Mouse (Mus musculus) lung, embryonic 16.5 days (tissue): ENCODE measurements around the gene Vwa3b. TPM values are rescaled to one million over a fixed set of nuclear protein-coding genes. Genes with fewer than 3 reads are reported as not detected.

ENCODE experiments used
- ATAC-seq: fragments of 200-750 bp; cut with Nextera tagmentation; 2 replicates; pipeline ENCODE4 v1.8.0; 2017; ENCODE audit warnings: low read depth, mild to moderate bottlenecking, moderate library complexity
- H3K27ac ChIP-seq: fragments of 300-500 bp; sonication (generic); 2 replicates; pipeline ENCODE4 v1.5.1; 2014; ENCODE audit warnings: mild to moderate bottlenecking, control low read depth, low read length
- H3K27me3 ChIP-seq: fragments of 300-500 bp; sonication (generic); 2 replicates; pipeline ENCODE4 v1.6.1; 2014; ENCODE audit warnings: low read depth, low read length, mixed read lengths; ENCODE audit not compliant: control insufficient read depth, insufficient read depth
- H3K36me3 ChIP-seq: fragments of 300-500 bp; sonication (generic); 2 replicates; pipeline ENCODE4 v1.6.1; 2014; ENCODE audit warnings: low read length; ENCODE audit not compliant: control insufficient read depth, insufficient read depth
- H3K4me1 ChIP-seq: fragments of 300-500 bp; sonication (generic); replicated peaks from 2 replicates; pipeline ENCODE4 v1.6.1; 2014; ENCODE audit warnings: low read length, mixed read lengths; ENCODE audit not compliant: control insufficient read depth, insufficient read depth
- H3K4me2 ChIP-seq: fragments of 300-500 bp; sonication (generic); 2 replicates; pipeline ENCODE4 v1.6.1; 2014; ENCODE audit warnings: low read depth, low read length, control low read depth
- H3K4me3 ChIP-seq: fragments of 300-500 bp; sonication (generic); 2 replicates; pipeline ENCODE4 v1.5.1; 2014; ENCODE audit warnings: mild to moderate bottlenecking, low read length, control low read depth
- H3K9ac ChIP-seq: fragments of 300-500 bp; sonication (generic); 2 replicates; pipeline ENCODE4 v1.6.1; 2014; ENCODE audit warnings: low read length, control low read depth
- H3K9me3 ChIP-seq: fragments of 300-500 bp; sonication (generic); 2 replicates; pipeline ENCODE4 v1.6.1; 2016; ENCODE audit warnings: low read length; ENCODE audit not compliant: control insufficient read depth
- WGBS: fragments of 180-500 bp; shearing (Covaris S2); extraction: QIAGEN DNeasy Blood & Tissue Kit; methylation state at CpG from one replicate; pipeline ENCODE4 v1.1.7; 2014; 5-methylcytosine and 5-hydroxymethylcytosine counted together
- polyA plus RNA-seq: library from polyadenylated mRNA; unstranded; fragments of >200 nt; fragmentation: Nextera tagmentation; extraction: Ambion mirVana; gene quantifications from 2 replicates; pipeline ENCODE4 v1.2.1, GENCODE M21; 2015

Gene Vwa3b
- polyA plus RNA-seq, 1 experiment from 2014 or later = 1.1 TPM

DNA sequence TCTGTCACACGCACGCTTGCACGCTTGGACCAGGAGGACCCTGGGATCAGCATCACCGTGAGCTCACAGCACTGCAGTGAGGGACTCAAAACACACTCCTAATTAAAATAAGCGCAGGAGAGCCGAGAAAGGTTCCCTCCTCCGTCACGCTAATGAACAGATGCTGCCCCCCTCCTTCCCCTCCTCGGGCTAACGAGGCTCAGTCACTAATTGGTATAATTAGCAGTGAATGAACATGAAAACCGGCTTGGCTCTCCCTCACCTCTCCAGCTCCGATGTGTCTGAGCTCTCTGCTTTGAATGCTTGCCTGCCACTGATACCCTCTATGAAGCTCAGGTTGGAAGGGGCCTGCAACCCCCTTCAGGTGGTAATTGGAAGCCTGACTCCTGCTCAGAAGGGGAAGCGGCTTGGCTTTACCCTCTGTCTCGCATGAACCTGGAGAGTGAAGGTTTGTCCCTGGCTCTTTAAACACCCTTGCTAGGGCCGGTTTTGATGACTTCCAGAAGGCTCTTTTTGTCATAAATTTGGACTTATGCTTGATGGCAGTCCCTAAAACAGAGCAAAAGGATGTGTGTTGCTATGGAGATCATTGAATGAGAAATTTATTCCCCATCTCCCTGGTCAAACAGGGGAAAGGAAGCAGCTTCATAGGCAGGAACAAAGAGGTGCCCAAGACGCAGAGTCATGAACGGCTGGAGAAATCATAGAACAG lies 71.1 kb downstream of the Vwa3b start:
- H3K9me3 ChIP-seq = no peaks in the 10 kb centered on the region
- H3K9ac ChIP-seq = no peak overlapping the region
- no peaks in the 10 kb centered on the region for H3K36me3 ChIP-seq
- H3K4me3 ChIP-seq = no peak overlapping the region
- no peak overlapping the region for H3K27ac ChIP-seq
- H3K4me2 ChIP-seq = no peak overlapping the region
- H3K4me1 ChIP-seq = no peaks in the 10 kb centered on the region
- no peak for ATAC-seq
- no peaks in the 10 kb centered on the region for H3K27me3 ChIP-seq
- 68% methylated on average over 17 of the region's 17 CpGs for WGBS

- 97% methylated on average over 4 of the region's 4 CpGs for WGBS
- Histone ChIP-seq H3K36me3 (no peaks in the 10 kb centered on the region), H3K9me3 (no peaks in the 10 kb centered on the region), H3K27ac (no peak overlapping the region), H3K27me3 (no peaks in the 10 kb centered on the region), H3K4me3 (no peak overlapping the region), H3K4me1 (no peaks in the 10 kb centered on the region), H3K9ac (no peak overlapping the region), H3K4me2 (no peak overlapping the region)
- ATAC-seq = no peak
These were observed 71.7 kb downstream of the Vwa3b start for GRCm38 (mm10) chr1:37098094-37098555.

GRCm38 (mm10) chr1:37100361-37100760 lies 74.0 kb downstream of the Vwa3b start:
- H3K9me3 ChIP-seq = no peaks in the 10 kb centered on the region
- H3K9ac ChIP-seq = no peak overlapping the region
- H3K4me1 ChIP-seq = no peaks in the 10 kb centered on the region
- no peaks in the 10 kb centered on the region for H3K36me3 ChIP-seq
- no peak overlapping the region for H3K27ac ChIP-seq
- ATAC-seq = no peak
- WGBS = 88% methylated on average over 6 of the region's 6 CpGs
- H3K4me3 ChIP-seq = no peak overlapping the region
- no peak overlapping the region for H3K4me2 ChIP-seq
- no peaks in the 10 kb centered on the region for H3K27me3 ChIP-seq

- no peak overlapping the region for H3K4me3 ChIP-seq
- H3K36me3 ChIP-seq = no peaks in the 10 kb centered on the region
- no peaks in the 10 kb centered on the region for H3K4me1 ChIP-seq
- H3K4me2 ChIP-seq = no peak overlapping the region
- no peaks in the 10 kb centered on the region for H3K9me3 ChIP-seq
- 81% methylated on average over 8 of the region's 8 CpGs for WGBS
- no peak overlapping the region for H3K9ac ChIP-seq
- no peak overlapping the region for H3K27ac ChIP-seq
- no peaks in the 10 kb centered on the region for H3K27me3 ChIP-seq
- ATAC-seq = no peak
These were observed 74.6 kb downstream of the Vwa3b start for GRCm38 (mm10) chr1:37101016-37101415.

DNA sequence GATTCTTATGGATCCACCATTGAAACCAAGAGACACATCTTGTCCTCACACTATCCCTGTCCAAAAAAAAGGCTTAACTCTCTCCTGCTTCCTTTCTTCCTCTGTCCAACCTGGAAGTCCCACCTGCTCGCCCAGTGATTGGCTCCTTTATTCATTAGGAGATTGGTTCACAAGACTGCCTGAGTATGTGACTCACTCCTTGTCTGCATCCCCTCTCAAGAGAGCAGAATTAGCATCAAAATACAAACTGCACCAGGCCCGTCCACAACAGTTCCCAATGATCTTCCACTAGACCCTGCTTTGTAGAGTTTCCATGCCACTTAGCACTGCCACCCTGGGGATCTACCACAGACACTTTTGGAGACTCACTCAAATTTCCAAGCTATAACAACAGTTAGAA lies 75.3 kb downstream of the Vwa3b start:
- no peak overlapping the region for H3K4me2 ChIP-seq
- no peak for ATAC-seq
- H3K4me3 ChIP-seq = no peak overlapping the region
- H3K36me3 ChIP-seq = no peaks in the 10 kb centered on the region
- H3K9ac ChIP-seq = no peak overlapping the region
- no peaks in the 10 kb centered on the region for H3K9me3 ChIP-seq
- no peak overlapping the region for H3K27ac ChIP-seq
- H3K4me1 ChIP-seq = no peaks in the 10 kb centered on the region
- WGBS = 51% methylated on average over 2 of the region's 2 CpGs
- no peaks in the 10 kb centered on the region for H3K27me3 ChIP-seq

DNA sequence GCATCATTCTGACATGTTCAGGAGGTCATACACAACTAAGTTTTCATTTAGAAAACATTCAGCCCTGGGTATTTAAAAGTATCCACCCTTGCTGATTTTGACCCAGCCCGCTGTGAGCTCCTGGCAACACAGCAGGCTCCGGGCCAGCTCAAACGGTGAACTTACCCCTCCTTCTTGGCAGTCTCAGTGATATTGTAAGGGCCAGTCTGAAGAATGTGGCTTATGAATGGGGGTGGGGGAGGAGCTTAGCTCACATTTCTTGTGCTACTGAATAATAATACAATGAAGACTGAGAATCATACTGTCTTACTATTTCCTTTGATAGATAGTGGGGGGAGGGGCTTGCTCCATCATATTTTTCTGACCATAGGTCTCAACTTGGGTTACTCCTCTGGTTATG lies 78.8 kb downstream of the Vwa3b start:
- no peak for ATAC-seq
- H3K4me3 ChIP-seq = no peak overlapping the region
- WGBS = 39% methylated on average over 3 of the region's 3 CpGs

DNA sequence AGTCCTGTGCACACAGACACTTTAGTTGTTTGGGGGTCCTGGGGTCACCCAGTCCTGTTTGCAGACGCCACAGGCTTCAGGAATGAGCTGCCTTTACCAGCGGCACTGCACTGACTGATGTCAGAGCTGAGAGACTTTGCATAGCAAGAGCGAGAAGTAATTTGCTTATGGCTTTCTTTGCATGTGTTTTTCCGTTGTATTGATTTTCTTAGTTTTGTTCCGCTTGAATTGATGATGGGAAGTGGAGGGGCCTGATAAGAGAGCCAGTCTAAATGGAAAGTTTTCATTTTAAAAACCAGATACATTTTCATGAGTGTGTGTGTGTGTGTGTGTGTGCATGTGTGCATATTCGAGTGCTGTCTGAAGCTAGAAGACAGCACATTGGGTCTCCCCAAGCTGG lies 87.4 kb downstream of the Vwa3b start:
- no peak overlapping the region for H3K9ac ChIP-seq
- WGBS = 65% methylated on average over 6 of the region's 6 CpGs
- H3K4me3 ChIP-seq = no peak overlapping the region
- no peak overlapping the region for H3K27ac ChIP-seq
- no peaks in the 10 kb centered on the region for H3K4me1 ChIP-seq
- no peaks in the 10 kb centered on the region for H3K36me3 ChIP-seq
- ATAC-seq = no peak
- H3K4me2 ChIP-seq = no peak overlapping the region
- no peaks in the 10 kb centered on the region for H3K27me3 ChIP-seq
- H3K9me3 ChIP-seq = no peaks in the 10 kb centered on the region

More for the DNA sequence above, 78.8 kb downstream of the Vwa3b start:
- no peak overlapping the region for H3K9ac ChIP-seq
- no peaks in the 10 kb centered on the region for H3K4me1 ChIP-seq
- no peak overlapping the region for H3K4me2 ChIP-seq
- H3K36me3 ChIP-seq = no peaks in the 10 kb centered on the region
- no peak overlapping the region for H3K27ac ChIP-seq
- H3K9me3 ChIP-seq = no peaks in the 10 kb centered on the region
- H3K27me3 ChIP-seq = no peaks in the 10 kb centered on the region

- Histone ChIP-seq H3K27me3 (no peaks in the 10 kb centered on the region), H3K27ac (no peak overlapping the region), H3K4me2 (no peak overlapping the region), H3K4me1 (no peaks in the 10 kb centered on the region), H3K36me3 (no peaks in the 10 kb centered on the region), H3K4me3 (no peak overlapping the region), H3K9me3 (no peaks in the 10 kb centered on the region), H3K9ac (no peak overlapping the region)
- no peak for ATAC-seq
- WGBS = 73% methylated on average over 5 of the region's 5 CpGs
These were observed 89.5 kb downstream of the Vwa3b start for GRCm38 (mm10) chr1:37115847-37116246.

GRCm38 (mm10) chr1:37116574-37116973 lies 90.2 kb downstream of the Vwa3b start:
- Histone ChIP-seq H3K36me3 (no peaks in the 10 kb centered on the region), H3K9ac (no peak overlapping the region), H3K27ac (no peak overlapping the region), H3K4me1 (no peaks in the 10 kb centered on the region), H3K4me2 (no peak overlapping the region), H3K9me3 (no peaks in the 10 kb centered on the region), H3K4me3 (no peak overlapping the region), H3K27me3 (no peaks in the 10 kb centered on the region)
- no peak for ATAC-seq
- WGBS = 81% methylated on average over 9 of the region's 9 CpGs

DNA sequence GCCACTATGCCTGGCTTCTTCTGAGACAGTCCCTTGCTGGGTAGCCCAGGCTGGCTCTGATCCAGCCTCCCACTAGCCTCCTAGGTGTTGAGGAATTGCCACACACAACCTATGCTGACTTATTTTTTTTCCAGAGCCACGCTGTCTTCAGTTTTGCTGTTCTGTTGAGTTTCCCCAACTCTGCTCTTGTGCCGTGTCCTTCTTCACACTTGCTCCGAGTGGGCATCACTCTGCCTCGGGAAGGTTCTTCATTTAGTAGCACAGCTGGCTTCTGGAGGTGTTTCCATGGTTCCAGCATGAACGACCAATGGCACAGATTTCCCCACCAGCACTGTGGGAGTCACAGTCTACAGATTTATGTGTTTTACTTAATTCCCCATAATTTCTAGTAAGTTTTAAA lies 91.6 kb downstream of the Vwa3b start:
- Histone ChIP-seq H3K36me3 (no peaks in the 10 kb centered on the region), H3K27ac (no peak overlapping the region), H3K27me3 (no peaks in the 10 kb centered on the region), H3K4me3 (no peak overlapping the region), H3K9me3 (no peaks in the 10 kb centered on the region), H3K4me2 (no peak overlapping the region), H3K4me1 (no peaks in the 10 kb centered on the region), H3K9ac (no peak overlapping the region)
- ATAC-seq = no peak
- WGBS = 79% methylated on average over 5 of the region's 5 CpGs
